Mouse (Mus musculus): ENCODE measurements at regions not wholly inside any gene's neighbourhood (a gene's known extent, or its start where the extent isn't known, plus 50 kb on each side); places are given as distances from the start of the nearest gene placed in this dataset.

DNA sequence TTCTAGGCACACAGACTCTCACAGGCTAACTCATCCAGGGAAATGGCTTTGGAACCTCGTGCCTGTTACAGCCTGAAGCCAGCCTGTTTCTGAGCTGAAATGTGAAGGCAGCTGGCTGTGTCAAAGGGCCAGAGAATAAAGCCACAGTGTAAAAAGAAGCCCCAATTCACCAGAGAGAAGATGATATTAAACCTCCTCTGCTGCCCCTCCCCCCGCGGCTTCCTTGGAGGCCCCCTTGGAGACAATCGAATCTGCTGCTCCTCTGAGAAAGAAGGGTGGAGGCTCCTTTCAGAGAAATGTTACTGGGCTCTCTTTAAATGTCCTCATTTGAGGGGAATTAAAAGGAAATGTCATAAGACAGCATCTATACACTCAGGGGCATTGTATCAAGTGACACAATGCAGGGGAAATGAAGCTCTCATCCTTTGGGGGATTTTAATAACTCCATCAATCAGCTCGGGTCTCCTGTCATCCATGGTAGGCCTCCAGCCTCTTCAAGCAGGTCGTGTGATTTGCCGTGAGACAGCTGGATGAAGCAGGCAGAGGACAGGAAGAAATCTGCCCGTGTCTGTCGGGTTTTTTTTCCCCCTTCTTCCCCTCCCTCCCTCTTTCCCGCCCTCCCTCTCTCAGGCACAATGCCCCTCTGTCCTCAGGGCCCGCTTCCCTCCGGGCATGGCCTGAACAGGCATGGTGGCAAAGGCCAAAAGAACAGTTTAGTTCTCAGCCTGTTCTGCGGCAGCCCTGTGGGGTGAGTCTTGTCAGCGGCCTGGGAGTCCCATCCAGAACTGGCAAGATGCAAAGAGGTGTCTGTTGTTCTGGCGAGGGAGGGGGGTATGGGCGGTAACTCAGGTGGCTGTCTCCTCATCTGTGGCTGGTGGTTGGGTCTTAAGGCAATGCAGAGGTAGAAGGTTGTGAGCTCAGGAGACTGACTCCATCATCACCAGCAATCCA, 372.6 kb downstream of the Cog6 start:
- peak; percentile 63 for DNase-seq (ENCODE audit: low read depth, low spot score)

DNA sequence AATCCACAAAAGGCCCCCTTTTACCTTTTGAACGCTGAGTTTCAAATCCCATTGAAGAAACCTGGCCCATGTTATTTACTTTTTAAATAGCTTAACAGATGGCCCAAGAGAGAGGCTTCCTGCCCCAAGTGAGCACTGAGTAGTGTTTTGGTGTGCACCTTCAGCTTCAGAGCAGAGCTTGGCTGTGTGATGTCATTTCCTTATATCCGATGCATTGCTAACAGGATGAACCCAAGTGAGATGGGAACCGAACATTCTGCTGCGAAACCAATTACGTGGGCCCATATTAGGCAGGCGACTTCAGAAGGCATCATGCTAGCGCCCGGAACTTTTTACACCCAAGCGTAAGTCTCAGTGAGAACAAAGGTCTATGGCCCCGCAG, 373.2 kb downstream of the Cog6 start:
- DNase-seq (ENCODE audit: low read depth, low spot score) = no peak

DNA sequence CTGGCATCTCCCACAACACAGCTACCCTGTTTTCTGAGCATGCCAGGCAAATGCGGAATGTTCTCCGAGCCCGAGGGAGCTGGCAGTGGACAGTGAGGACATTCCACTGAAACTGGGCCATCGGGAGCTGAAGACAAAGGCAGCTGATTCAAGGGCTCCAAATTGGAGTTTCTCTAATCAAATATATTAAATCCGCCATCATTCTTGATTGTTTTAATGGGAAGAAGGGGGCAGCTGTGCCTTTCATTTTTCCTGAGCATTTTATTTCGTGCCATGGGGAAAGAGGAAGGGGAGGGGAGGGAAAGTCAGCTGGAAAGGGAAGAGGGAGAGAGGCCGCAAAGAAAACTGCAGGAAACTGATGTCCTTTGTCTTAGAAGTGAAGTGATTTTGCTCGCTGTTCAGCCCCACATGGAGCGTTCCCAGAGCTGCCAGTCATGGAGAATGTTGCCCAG, 373.9 kb downstream of the Cog6 start:
- DNase-seq (ENCODE audit: low read depth, low spot score) = no peak

DNA sequence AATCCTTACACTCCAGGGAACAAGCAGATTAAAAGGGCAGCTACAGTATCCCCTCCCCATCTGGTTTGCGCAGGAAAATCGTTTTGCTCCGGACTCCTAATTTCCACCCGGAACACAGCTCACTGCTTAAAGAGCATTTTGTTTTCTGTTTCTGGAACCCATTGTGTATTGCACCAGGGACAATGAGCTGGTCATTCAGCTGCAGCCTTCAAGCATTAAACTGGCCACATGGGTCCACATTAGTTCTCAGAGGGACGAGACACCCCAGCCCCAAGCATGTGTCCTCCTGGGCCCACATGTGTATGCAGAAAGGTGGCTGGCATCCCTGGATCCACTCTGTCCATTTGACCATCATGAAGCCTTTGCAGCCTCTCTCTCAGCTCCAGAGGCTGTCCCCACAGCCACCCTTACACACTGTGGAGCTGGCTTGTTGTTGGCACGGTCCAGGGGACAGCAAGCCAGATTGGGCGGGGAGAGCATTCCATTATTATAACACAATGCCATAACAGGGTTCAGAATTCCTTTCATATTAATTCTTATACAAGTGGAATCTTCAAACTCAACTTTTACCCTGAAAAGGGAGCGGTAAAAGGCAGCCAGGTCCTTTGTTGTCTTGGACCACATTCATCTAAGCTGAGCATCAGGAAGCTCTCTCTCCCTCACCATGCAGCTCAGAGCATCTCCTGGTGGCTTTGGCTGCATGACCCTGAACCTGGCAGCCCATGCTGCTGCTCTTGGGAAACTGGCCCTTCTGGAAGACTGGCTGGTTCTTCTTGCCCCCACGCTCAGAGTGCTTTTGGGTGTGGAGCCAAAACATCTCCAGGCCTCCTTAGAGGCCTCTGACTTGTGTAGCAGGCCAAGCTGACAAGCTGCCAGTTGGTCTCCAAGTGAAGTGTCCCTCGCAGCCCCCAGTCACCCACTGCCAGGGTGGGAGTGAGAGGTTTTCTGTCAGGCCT, 373.4 kb downstream of the Foxo1 start:
- no peak for DNase-seq (ENCODE audit: low read depth, low spot score)

DNA sequence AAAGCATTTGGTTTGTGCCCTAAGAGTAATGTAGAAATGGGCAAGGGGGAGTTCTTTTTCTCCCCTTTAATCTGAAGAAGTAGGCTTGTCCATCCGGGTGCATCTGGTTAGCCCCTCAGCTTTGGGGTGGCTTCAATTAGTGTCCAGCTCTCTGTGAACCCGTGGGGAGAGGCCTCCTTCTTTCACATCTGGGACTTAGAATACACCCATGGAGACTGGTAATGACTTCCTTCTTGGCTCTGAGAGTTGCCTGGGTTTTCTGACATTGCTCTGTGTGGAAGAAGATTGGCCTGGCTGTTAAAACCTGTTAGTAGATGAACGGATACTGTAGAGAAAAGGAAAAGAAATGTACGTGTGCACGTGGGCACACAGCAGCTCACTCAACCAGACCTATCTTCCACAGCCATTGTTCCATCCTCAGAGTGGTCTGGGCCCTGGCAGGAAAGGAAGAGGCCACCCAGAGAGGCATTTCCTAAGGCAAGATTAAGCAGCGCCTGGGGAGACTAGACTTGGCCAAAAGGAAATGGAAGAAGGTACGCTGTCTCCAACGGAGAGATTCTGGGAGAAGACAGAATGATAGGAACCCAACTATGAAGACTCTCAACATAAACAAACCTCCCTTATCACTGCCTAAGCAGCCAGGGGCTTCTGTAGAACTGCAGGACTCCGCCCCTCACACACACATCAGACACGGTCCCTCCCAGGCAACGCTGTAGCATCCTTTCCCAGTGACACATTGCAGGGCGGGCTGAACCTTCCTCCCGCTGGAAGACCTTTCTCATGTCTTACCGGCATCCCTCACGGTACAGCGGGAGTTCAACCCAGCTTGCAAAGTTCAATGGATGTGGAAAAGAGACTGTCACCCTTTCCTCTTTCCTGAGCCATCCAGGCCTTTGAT, 372.4 kb downstream of the Foxo1 start:
- no peak for DNase-seq (ENCODE audit: low read depth, low spot score)

DNA sequence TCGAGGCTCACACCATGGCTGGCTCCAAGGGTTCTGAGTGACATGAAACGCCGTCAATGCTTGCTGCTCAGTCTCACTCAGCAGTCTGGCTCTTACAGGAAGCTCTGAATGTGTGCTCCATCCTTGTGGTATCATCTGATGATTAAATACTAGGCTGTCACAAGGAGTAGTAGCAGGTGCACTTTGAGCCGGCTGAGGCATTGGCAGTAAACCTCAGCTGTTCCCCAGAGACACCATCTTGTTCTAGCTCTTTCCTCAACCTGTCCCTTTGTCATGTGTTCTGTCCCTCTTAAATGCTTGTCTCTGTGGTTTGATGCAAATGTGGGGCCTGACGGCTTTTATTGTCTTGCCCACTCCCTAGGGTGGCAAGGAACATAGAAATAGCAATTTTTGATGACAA, 370.7 kb downstream of the Foxo1 start:
- no peak for DNase-seq (ENCODE audit: low read depth, low spot score)

DNA sequence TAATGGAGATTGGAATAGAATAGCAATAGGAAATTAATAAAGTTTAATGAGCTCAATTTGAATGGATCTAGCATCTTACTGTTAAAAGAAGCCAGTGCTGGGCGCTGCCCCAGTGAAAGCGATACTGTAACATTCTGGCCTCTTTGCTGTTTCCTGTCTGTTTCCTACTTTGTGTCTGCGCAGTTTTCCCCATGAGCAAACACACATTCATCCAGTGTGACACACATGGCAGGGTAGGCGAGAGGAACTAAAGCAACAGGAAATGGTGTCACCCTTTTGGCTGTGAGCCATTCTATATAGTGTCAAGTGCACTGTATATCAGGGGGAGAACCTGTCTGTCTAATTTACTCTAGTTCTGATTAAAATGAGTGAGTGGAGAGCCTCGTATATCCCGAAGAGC, 366.2 kb downstream of the Foxo1 start:
- no peak for DNase-seq (ENCODE audit: low read depth, low spot score)

DNA sequence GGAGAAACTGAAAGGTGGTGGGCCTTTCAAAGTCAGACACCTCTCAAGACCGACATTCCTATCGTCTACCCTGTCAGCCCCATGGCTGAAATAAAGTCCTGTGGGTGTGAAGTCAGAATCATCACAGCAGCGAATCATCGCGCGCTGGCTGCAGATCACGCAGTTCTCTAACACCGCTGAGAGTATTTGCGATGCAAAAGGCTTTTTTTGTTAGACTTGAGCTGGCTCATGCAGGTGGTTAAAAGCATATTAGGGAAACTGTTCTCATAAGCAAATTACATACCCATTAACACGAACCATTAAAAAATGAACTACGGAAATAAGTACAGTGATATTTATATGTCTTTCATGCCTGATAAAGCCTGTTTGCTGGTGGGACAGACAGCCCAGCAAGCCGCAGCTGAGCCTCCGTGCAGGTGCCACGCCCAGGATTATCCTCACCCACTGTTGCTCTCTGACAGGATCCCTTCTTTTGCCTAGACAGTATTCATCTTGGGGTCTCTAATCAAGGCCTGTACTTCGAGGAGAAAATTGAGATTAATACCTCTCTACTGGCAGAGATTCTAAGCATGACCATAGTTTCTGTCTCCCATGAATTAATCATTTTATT, 365.5 kb downstream of the Foxo1 start:
- DNase-seq (ENCODE audit: low read depth, low spot score) = no peak

DNA sequence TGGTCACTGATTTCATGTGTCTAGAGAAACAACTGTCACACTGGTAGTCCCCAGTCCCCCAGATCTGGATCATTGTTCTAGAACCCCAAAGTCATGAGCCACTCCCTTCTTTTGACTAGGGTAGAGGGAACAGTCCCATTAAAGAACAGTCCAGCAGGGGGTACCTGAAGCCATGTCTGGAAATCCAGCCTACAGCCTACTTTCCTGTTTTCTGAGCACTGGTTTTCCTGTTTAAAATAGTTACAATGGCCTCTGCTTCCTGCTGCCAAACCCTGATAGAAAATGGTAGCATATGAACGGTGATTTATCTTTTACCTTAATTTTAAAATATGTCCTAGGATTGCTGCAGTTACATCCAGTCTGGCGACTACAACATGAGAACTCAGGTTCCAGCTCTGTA, 364.5 kb downstream of the Foxo1 start:
- DNase-seq (ENCODE audit: low read depth, low spot score) = no peak

DNA sequence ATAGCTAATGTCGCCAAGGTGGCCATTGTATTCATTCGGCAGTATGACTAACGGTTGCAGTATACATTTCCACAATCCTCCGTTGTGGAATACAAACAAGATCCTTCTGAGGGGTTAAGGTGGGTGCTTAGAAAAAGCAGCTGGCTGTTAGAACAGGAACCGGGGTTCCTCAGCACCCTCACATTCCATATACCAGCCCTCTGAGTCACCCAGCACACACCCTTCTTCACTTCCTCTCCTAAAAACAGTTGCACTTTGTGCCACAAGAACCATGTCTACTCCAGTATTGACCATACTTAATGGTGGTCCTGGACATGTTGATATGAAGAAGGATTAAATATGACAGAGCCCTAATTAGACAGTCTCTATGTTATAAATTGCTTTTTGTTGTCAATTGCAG, 362.1 kb downstream of the Foxo1 start:
- DNase-seq (ENCODE audit: low read depth, low spot score) = no peak

DNA sequence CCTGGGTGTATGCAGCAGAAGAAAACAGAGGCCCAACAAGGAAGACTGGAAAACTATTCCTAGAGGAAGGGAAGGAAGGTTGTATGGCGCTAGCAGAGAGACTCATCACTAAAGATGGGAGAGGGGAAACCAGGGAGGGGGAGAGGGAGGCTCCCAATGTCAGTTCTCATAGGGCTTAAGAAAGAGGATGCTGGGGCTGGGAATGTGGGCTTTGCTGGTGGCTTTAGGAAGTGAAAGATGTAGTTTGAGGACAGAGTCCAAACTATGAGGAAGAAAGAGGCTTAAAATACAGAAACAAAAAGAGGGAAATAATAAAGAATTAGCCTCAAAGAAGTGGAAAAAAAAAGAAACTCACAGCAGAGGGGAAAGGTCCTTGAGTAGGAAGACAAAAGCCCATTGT, 357.0 kb downstream of the Foxo1 start:
- DNase-seq (ENCODE audit: low read depth, low spot score) = no peak

DNA sequence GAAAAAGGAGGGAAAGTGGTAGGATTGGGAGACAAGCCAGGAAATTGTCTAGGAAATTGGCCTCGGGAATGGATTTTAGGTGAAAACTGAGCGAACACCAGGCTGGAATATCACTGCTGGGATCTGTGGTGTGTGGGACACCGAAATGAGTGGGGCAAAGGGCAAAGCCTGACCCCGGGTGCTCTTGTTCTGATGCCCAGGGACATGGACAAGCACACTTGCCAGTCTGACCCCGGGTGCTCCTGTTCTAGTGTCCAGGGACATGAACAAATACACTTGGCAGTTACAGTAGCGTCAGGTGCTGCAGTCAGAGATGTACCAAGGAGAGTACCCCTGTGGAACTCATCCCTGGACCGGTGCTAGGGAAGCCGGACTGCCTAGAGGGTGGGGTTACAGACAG, 354.4 kb downstream of the Foxo1 start:
- no peak for DNase-seq (ENCODE audit: low read depth, low spot score)

DNA sequence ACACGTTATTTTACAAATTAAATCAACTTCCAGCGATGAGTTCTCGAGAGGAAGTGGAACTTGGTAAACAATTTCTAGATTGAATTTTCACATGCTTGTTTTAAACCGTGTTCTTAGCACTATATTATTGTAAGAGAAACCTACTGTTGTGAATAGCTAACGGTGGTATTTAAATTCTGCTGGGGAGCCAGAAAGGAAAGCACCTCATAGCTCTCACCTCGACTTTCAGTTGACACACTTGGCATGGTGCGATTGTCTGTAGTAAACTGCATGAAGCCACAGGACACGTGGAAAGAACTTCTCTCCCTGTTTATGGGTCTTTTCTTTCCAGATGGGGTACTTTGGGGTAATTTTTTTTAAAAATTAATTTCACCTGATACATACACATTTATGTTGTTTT, 353.8 kb downstream of the Foxo1 start:
- no peak for DNase-seq (ENCODE audit: low read depth, low spot score)

DNA sequence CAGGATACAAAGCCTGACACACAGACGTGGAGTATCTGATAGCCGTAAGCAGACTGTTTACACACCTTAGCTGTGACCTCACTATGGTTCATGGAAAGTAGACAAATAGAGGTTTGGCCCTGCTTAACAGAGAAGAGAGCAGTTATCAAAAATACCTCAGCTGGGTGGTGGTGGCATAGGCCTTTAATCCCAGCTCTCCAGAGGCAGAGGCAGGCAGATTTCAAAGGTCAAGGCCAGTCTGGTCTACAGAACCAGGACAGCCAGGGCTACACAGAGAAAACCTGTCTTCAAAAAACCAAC, 350.7 kb downstream of the Foxo1 start:
- DNase-seq (ENCODE audit: low read depth, low spot score) = no peak

DNA sequence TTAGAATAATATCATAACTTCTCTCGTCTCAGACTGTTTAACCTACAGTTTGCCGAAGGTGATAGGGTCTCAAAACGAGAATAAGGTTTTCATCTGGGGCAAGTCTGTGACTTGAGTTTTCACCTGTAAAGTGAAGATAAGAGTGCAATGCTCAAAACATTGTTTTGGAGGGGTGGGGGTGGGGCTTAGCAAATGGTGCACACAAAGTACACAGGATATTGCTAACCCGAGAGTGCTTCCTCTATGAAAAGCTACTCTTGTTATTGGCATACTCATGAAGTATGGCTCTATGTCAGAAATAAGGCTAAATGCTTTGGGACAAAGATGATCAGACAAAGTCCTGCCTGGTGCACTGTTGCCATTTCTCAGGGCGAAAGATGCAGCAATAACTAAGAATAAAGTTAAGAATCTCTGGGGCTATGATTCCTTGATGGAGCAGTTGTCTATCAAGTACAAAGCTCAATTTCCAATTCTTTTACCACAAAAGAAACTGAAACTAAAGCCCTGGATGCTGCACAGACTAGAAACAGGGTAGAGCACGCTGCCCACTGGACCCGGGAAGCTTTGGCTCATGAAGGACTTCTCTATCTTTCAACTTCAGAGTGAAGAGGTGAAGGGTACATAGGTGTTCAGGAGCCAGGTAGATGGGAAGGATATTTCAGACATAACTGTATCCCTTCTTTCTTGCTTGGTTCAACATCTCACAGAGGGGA, 350.2 kb downstream of the Foxo1 start:
- no peak for DNase-seq (ENCODE audit: low read depth, low spot score)

DNA sequence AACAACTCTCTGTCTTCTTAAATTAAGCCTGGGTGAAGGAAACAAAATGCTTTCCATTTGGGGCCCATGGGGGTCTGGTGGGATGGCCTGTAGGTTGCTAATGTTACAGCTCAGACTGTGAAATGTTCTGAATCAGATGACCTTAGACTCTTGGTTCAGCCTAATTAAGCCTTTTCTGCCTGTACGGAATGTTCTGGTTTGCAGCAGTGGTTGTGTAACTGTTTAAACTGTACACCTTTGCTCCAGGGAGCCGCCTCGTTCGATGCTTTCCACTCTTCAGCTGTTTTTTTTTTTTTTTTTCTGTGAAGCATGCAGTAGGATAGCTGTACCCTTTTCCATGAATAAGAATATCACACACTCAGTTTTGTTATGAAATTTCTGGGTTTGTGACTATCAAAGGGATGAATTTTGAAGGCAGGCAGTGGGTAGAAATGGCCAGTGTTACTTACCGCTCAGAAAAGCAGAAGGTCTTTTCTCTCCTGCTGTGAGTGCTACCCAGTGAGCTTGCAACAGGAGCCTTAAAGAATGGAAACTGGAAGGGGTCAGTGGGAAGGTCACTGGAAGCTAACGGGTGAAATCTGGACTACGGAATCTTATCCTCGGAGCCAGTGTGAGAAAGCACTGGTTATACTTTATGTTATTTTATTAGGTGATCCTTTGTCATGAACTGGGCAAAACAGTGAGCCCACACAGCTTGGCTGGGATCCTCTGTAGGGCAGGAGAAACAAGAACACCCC, 349.4 kb downstream of the Foxo1 start:
- no peak for DNase-seq (ENCODE audit: low read depth, low spot score)

DNA sequence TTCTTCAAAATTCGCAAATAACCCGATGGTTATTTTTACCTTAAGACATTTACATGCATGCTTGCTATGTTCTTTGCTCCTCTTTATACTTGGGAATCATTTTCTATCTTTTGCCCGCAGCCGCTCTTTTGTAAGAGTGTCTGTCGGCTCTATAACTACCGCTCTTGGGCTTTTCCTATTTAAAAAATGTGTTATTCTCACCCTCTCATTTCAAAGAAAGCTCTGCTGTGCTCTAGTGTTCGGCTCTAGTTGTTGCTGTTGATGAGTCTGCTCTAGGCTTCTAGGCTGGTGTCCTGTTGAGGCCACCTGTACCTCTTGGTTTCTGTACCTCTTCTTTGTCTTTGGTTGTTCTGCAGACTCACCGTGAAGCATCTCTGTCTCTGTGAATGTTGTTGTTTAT, 343.7 kb downstream of the Foxo1 start:
- DNase-seq (ENCODE audit: low read depth, low spot score) = no peak

DNA sequence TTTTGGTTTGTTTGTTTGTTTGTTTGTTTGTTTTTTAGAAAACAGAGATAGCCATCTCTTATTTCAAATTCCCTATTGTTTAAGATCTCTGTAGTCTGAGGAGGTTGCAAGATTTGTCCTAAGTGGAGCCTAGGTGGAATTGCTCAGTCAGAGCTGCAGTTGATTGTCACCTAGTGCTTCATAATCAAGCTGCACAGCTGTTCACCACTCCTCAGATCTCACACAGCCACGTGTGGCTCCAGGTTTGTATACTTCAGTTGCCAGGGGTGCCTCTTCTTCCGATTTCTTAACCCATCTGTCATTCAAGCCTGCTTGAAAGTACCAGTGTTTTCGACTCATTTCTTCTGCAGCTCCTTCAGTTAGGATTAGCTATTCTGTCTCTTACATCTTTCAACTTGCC, 342.3 kb downstream of the Foxo1 start:
- no peak for DNase-seq (ENCODE audit: low read depth, low spot score)

DNA sequence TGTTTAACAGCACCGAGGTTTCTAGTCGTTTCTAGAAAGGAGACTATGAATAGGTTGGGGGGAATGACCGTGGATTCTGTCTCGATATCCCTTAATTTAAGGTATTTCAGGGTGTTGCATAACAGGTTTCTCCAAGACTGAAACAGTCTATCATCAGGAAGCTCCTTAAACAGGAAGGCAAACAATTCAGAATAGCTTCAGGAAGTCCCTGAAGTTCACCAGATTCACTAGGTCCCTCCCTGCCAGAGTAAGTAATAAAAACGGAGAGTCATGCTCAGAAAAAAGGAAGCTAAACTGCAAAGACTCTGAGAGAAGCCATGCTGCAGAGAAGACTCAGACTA, 339.9 kb downstream of the Foxo1 start:
- DNase-seq (ENCODE audit: low read depth, low spot score) = no peak
